Mouse (Mus musculus): ENCODE measurements around the gene Gm4981. TPM values are rescaled to one million over a fixed set of nuclear protein-coding genes. Genes with fewer than 3 reads are reported as not detected.
A peak's percentile ranks its signal among the peaks of the same experiment; 100 is the strongest.
"Not testable (repeated sequence)": the region's sequence is repeated elsewhere in the genome, so short reads cannot be mapped to it uniquely, and the experiment has no call there.

The Gm4981 gene
- total and polyA plus RNA-seq, 2 experiments from 2014 or later, result not detected

DNA sequence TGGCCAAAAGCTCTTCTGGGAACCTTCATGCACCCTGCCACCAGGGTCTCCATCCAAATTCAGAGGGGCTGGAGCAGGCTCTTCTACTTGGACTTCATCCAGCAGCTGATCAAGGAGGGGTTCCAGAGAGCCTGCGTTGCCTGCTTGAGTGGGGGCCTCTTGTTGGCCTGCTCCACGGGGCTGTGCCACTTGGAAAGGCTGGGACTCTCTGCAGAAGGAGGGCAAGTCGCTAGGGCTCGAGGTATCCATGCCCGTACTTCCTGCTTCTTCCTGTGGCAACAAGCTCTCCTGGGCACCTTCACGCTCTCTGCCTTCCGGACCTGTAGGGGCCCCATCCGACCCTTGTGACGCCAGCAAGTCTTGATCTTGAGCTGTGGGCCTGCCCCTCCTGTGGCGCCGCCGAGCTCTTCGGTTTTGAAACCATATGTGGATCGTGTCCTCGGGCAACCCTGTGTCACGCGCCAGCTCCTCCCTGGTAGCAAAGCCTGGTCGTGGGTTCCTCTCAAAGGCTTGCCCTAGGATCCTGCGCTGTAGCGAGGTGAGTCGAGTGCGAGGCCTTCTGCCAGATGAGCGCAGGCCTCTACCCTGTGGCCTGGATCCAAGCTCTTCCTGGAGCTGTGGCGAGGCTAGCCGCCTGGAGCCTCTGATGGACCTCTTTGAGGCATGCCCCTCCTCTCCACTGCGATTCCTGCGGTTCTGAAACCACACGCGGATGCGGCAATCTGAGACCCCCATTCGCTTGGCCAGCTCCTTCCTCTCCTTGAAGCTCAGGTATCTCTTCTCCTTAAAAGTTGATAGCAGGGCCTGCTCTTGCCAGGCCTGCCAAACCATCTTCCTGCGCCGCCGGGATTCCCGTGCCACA, 4.5 kb downstream of the Gm4981 start:
- WGBS, result 83% methylated on average over 30 of the region's 35 CpGs
- not testable (repeated sequence) for DNase-seq (ENCODE audit: low spot score); H3K4me2 ChIP-seq (ENCODE audit: low read depth, low read length)

DNA sequence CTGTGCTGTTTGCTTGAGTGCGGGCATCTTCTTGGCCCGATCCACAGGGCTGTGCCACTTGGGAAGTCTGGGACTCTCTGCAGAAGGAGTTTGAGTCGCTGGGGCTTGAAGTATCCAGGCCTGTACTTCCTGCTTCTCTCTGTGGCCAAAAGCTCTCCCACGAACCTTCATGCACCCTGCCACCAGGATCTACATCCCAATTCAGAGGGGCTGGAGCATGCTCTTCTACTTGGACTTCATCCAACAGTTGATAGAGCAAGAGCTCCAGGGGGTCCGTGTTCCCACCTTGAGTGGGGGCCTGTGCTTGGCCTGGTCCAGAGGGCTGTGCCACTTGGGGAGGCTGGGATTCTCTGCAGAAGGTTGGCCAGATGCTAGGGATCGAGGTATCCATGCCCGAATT, 5.4 kb downstream of the Gm4981 start:
- H3K9ac ChIP-seq (replicated peaks; ENCODE audit: low read depth, low read length); H3K4me3 ChIP-seq (ENCODE audit: low read depth, low read length); H3K27ac ChIP-seq (ENCODE audit: low read depth); H3K36me3 ChIP-seq (replicated peaks; ENCODE audit: control insufficient read depth, insufficient read depth, low read length); DNase-seq (ENCODE audit: low spot score); H3K4me2 ChIP-seq (ENCODE audit: low read depth, low read length); H3K27me3 ChIP-seq (ENCODE audit: control insufficient read depth, insufficient read depth, low read length); H3K4me1 ChIP-seq (ENCODE audit: control insufficient read depth, insufficient read depth): not testable (repeated sequence)
- 74% methylated on average over 5 of the region's 7 CpGs for WGBS
- ATAC-seq (ENCODE audit: insufficient read depth, low read depth), result peak; percentile 27; the same call in 1 of the 2 replicates
- H3K9me3 ChIP-seq (replicated peaks; ENCODE audit: control insufficient read depth, low read length), result peaks cover 11% of the 10 kb centered on the region

More for the DNA sequence above, 4.5 kb downstream of the Gm4981 start:
- not testable (repeated sequence) for H3K27me3 ChIP-seq (ENCODE audit: control insufficient read depth, insufficient read depth, low read length); H3K4me1 ChIP-seq (ENCODE audit: control insufficient read depth, insufficient read depth); H3K36me3 ChIP-seq (replicated peaks; ENCODE audit: control insufficient read depth, insufficient read depth, low read length); H3K9ac ChIP-seq (replicated peaks; ENCODE audit: low read depth, low read length); H3K27ac ChIP-seq (ENCODE audit: low read depth); H3K4me3 ChIP-seq (ENCODE audit: low read depth, low read length)
- peaks cover 11% of the 10 kb centered on the region for H3K9me3 ChIP-seq (replicated peaks; ENCODE audit: control insufficient read depth, low read length)
- peak; percentile 76 for ATAC-seq (ENCODE audit: insufficient read depth, low read depth)

DNA sequence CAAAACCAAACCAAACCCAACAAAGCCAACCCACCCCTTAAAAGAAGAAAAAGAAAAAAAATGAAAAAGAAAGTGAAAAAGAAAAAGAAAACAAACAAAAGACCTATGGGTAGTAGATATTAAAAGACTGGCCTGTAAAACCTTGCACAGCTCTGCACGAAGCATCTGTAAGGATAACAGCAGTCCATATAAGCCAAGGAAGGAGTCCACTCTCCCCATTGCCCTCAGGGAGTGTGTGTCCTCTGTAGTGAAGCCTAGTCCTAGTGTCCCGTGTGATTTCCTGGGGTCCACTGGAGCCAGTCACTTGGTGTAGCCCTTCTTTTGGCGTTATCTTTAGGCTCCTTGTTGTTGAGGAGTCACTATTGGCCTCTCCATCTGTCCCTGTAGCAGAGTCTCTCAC, 6.5 kb downstream of the Gm4981 start:
- H3K27me3 ChIP-seq (ENCODE audit: control insufficient read depth, insufficient read depth, low read length); ATAC-seq (ENCODE audit: insufficient read depth, low read depth); H3K27ac ChIP-seq (ENCODE audit: low read depth); H3K4me3 ChIP-seq (ENCODE audit: low read depth, low read length); DNase-seq (ENCODE audit: low spot score); H3K4me2 ChIP-seq (ENCODE audit: low read depth, low read length); H3K4me1 ChIP-seq (ENCODE audit: control insufficient read depth, insufficient read depth); H3K9ac ChIP-seq (replicated peaks; ENCODE audit: low read depth, low read length); H3K36me3 ChIP-seq (replicated peaks; ENCODE audit: control insufficient read depth, insufficient read depth, low read length): not testable (repeated sequence)
- peaks cover 11% of the 10 kb centered on the region for H3K9me3 ChIP-seq (replicated peaks; ENCODE audit: control insufficient read depth, low read length)
- WGBS, result 54% methylated on average over 3 of the region's 3 CpGs

DNA sequence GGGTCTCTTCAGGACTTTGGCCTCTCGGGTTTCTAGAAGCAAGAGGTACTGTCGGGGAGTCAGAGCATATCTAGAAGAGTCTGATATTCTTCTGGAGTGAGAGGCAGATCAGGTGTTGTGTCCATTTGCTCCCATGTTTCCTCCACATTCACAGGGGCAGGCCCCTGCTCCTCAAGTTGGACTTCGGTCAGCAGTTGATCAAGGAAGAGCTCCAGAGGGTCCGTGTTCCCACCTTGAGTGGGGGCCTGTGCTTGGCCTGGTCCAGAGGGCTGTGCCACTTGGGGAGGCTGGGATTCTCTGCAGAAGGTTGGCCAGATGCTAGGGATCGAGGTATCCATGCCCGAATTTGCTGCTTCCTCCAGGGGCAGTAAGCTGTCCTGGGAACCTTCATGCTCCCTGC, 8.7 kb downstream of the Gm4981 start:
- not testable (repeated sequence) for H3K4me3 ChIP-seq (ENCODE audit: low read depth, low read length); H3K4me2 ChIP-seq (ENCODE audit: low read depth, low read length); H3K27me3 ChIP-seq (ENCODE audit: control insufficient read depth, insufficient read depth, low read length); H3K9ac ChIP-seq (replicated peaks; ENCODE audit: low read depth, low read length); H3K36me3 ChIP-seq (replicated peaks; ENCODE audit: control insufficient read depth, insufficient read depth, low read length); DNase-seq (ENCODE audit: low spot score); H3K4me1 ChIP-seq (ENCODE audit: control insufficient read depth, insufficient read depth); H3K27ac ChIP-seq (ENCODE audit: low read depth); ATAC-seq (ENCODE audit: insufficient read depth, low read depth)
- WGBS, result 78% methylated on average over 2 of the region's 6 CpGs
- H3K9me3 ChIP-seq (replicated peaks; ENCODE audit: control insufficient read depth, low read length), result peaks cover 11% of the 10 kb centered on the region

DNA sequence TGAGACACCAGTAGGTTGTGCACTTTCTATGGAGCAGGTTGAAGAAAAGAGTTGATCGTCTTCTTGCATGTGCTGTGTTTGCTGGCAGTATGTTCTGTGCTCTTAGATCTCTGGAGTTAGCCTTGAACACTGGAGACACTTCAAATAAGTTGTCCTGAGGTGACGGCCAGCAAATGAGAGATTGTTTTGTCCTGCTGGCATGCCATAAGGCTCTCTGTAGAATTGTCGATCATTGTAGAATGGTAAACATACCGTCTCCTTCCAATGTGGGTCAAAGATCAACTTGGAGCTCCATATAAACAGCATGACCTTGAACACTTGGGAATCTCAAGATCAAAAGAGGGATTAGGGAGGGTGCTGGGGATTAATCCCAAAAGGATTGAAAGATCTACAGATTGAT, 10.1 kb downstream of the Gm4981 start:
- H3K27me3 ChIP-seq (ENCODE audit: control insufficient read depth, insufficient read depth, low read length); H3K4me2 ChIP-seq (ENCODE audit: low read depth, low read length); H3K27ac ChIP-seq (ENCODE audit: low read depth); H3K4me1 ChIP-seq (ENCODE audit: control insufficient read depth, insufficient read depth); H3K9ac ChIP-seq (replicated peaks; ENCODE audit: low read depth, low read length); H3K4me3 ChIP-seq (ENCODE audit: low read depth, low read length); ATAC-seq (ENCODE audit: insufficient read depth, low read depth); H3K36me3 ChIP-seq (replicated peaks; ENCODE audit: control insufficient read depth, insufficient read depth, low read length); H3K9me3 ChIP-seq (replicated peaks; ENCODE audit: control insufficient read depth, low read length): not testable (repeated sequence)
- DNase-seq (ENCODE audit: low spot score), result peak; percentile 21
- WGBS, result 77% methylated on average over 4 of the region's 4 CpGs

DNA sequence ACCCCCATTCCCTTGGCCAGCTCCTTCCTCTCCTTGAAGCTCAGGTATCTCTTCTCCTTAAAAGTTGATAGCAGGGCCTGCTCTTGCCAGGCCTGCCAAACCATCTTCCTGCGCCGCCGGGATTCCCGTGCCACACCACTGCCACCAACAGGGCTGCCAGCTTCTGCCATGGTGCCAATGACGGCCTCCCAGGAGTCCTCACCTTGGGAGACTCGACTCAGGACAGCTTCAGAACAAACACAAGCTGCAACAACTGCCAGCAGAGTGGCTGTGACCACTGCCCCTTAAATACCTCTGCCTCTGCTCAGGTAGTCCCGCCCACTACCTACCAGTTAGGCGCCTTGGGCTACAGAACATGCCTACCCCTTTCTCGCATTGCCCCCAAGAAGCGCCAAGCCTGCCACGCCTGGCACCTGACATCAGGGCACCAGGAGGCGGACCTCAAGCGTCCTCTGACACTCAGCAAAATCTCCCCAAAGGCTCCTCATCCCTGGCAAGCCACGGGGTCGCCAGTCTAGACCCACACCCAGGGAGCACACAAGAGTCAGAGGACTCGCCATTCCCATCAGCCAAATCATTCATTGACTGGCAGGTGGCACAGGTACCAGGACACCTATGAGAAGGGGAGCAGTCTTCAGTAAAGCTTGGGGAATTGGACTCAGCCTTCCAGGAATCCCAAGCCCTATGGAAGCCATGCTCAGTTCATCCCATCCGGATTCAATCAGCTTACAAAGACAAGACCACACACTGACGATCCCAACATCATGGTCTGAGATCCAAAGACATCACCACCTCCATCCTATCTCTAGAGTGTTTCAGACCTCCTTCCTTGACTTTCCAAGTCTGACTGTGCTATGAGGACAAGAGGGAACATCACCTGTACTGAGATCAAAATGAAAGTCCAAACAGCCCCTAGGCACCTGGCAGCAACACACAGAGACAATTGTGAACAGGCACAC, 11.4 kb downstream of the Gm4981 start, which contains the start of gene AW822073:
Gene AW822073 (minus strand): TSS at position 104 of the 959 bp plus-strand sequence.
- H3K27ac ChIP-seq (ENCODE audit: low read depth); H3K9ac ChIP-seq (replicated peaks; ENCODE audit: low read depth, low read length); H3K4me2 ChIP-seq (ENCODE audit: low read depth, low read length); H3K4me1 ChIP-seq (ENCODE audit: control insufficient read depth, insufficient read depth); H3K27me3 ChIP-seq (ENCODE audit: control insufficient read depth, insufficient read depth, low read length); H3K36me3 ChIP-seq (replicated peaks; ENCODE audit: control insufficient read depth, insufficient read depth, low read length); DNase-seq (ENCODE audit: low spot score); H3K9me3 ChIP-seq (replicated peaks; ENCODE audit: control insufficient read depth, low read length); ATAC-seq (ENCODE audit: insufficient read depth, low read depth); H3K4me3 ChIP-seq (ENCODE audit: low read depth, low read length): not testable (repeated sequence)
- 72% methylated on average over 16 of the region's 18 CpGs for WGBS

DNA sequence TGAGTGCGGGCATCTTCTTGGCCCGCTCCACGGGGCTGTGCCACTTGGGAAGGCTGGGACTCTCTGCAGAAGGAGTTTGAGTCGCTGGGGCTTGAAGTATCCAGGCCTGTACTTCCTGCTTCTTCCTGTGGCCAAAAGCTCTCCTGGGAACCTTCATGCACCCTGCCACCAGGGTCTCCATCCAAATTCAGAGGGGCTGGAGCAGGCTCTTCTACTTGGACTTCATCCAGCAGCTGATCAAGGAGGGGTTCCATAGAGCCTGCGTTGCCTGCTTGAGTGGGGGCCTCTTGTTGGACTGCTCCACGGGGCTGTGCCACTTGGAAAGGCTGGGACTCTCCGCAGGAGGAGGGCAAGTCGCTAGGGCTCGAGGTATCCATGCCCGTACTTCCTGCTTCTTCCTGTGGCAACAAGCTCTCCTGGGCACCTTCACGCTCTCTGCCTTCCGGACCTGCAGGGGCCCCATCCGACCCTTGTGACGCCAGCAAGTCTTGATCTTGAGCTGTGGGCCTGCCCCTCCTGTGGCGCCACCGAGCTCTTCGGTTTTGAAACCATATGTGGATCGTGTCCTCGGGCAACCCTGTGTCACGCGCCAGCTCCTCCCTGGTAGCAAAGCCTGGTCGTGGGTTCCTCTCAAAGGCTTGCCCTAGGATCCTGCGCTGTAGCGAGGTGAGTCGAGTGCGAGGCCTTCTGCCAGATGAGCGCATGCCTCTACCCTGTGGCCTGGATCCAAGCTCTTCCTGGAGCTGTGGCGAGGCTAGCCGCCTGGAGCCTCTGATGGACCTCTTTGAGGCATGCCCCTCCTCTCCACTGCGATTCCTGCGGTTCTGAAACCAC, 12.3 kb downstream of the Gm4981 start:
- H3K9ac ChIP-seq (replicated peaks; ENCODE audit: low read depth, low read length); DNase-seq (ENCODE audit: low spot score); H3K36me3 ChIP-seq (replicated peaks; ENCODE audit: control insufficient read depth, insufficient read depth, low read length); H3K27me3 ChIP-seq (ENCODE audit: control insufficient read depth, insufficient read depth, low read length); ATAC-seq (ENCODE audit: insufficient read depth, low read depth); H3K4me1 ChIP-seq (ENCODE audit: control insufficient read depth, insufficient read depth); H3K4me3 ChIP-seq (ENCODE audit: low read depth, low read length); H3K9me3 ChIP-seq (replicated peaks; ENCODE audit: control insufficient read depth, low read length); H3K27ac ChIP-seq (ENCODE audit: low read depth); H3K4me2 ChIP-seq (ENCODE audit: low read depth, low read length): not testable (repeated sequence)
- 76% methylated on average over 27 of the region's 31 CpGs for WGBS

DNA sequence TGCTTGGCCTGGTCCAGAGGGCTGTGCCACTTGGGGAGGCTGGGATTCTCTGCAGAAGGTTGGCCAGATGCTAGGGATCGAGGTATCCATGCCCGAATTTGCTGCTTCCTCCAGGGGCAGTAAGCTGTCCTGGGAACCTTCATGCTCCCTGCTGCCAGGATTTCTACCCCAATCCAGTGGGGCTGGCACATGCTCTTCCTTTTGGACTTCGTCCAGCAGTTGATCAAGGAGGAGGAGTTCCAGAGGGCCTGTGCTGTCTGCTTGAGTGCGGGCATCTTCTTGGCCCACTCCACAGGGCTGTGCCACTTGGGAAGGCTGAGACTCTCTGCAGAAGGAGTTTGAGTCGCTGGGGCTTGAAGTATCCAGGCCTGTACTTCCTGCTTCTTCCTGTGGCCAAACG, 13.3 kb downstream of the Gm4981 start:
- H3K4me3 ChIP-seq (ENCODE audit: low read depth, low read length); H3K36me3 ChIP-seq (replicated peaks; ENCODE audit: control insufficient read depth, insufficient read depth, low read length); ATAC-seq (ENCODE audit: insufficient read depth, low read depth); H3K4me2 ChIP-seq (ENCODE audit: low read depth, low read length); H3K4me1 ChIP-seq (ENCODE audit: control insufficient read depth, insufficient read depth); H3K27ac ChIP-seq (ENCODE audit: low read depth); DNase-seq (ENCODE audit: low spot score); H3K9ac ChIP-seq (replicated peaks; ENCODE audit: low read depth, low read length); H3K9me3 ChIP-seq (replicated peaks; ENCODE audit: control insufficient read depth, low read length); H3K27me3 ChIP-seq (ENCODE audit: control insufficient read depth, insufficient read depth, low read length): not testable (repeated sequence)
- 72% methylated on average over 3 of the region's 6 CpGs for WGBS
